Mouse (Mus musculus) limb, embryonic 14.5 days (tissue): ENCODE measurements at regions not wholly inside any gene's neighbourhood (a gene's known extent, or its start where the extent isn't known, plus 50 kb on each side); places are given as distances from the start of the nearest gene placed in this dataset.

Experiments
- ATAC-seq: fragments of 200-750 bp; cut with Nextera tagmentation; 2 replicates; pipeline ENCODE4 v1.8.0; 2017; ENCODE audit warnings: low read depth, moderate number of reproducible peaks, moderate TSS enrichment; ENCODE audit not compliant: low FRiP score
- DNase-seq: peaks from one replicate; pipeline ENCODE4 v3.0.0-alpha.2; 2015; ENCODE audit warnings: low spot score
- H3K27ac ChIP-seq: fragments of 300-500 bp; sonication (generic); replicated peaks from 2 replicates; pipeline ENCODE4 v1.5.1; 2014; ENCODE audit warnings: low read depth, mild to moderate bottlenecking, low read length, moderate library complexity, mixed read lengths
- H3K27me3 ChIP-seq: fragments of 300-500 bp; sonication (generic); 2 replicates; pipeline ENCODE4 v1.6.1; 2014; ENCODE audit warnings: low read length, mixed read lengths; ENCODE audit not compliant: control insufficient read depth, insufficient read depth
- H3K36me3 ChIP-seq: fragments of 300-500 bp; sonication (generic); 2 replicates; pipeline ENCODE4 v1.6.1; 2014; ENCODE audit warnings: mild to moderate bottlenecking, low read length, moderate library complexity, mixed read lengths; ENCODE audit not compliant: control insufficient read depth, insufficient read depth
- H3K4me1 ChIP-seq: fragments of 300-500 bp; sonication (generic); 2 replicates; pipeline ENCODE4 v1.6.1; 2014; ENCODE audit warnings: antibody characterized with exemption, low read length, mixed read lengths; ENCODE audit not compliant: control insufficient read depth, insufficient read depth
- H3K4me2 ChIP-seq: fragments of 300-500 bp; sonication (generic); replicated peaks from 2 replicates; pipeline ENCODE4 v1.6.1; 2014; ENCODE audit warnings: low read depth, mild to moderate bottlenecking, low read length, moderate library complexity; ENCODE audit not compliant: severe bottlenecking
- H3K4me3 ChIP-seq: fragments of 300-500 bp; sonication (generic); replicated peaks from 2 replicates; pipeline ENCODE4 v1.5.1; 2014; ENCODE audit warnings: low read length
- H3K9ac ChIP-seq: fragments of 300-500 bp; sonication (generic); 2 replicates; pipeline ENCODE4 v1.6.1; 2014; ENCODE audit warnings: mild to moderate bottlenecking, low read depth, low read length, moderate library complexity; ENCODE audit not compliant: severe bottlenecking
- H3K9me3 ChIP-seq: fragments of 300-500 bp; sonication (generic); 2 replicates; pipeline ENCODE4 v1.6.1; 2016; ENCODE audit warnings: low read length; ENCODE audit not compliant: control insufficient read depth
- POLR2A ChIP-seq: fragments of 200-500 bp; IDR thresholded peaks from 2 replicates; pipeline ENCODE4 v1.8.0; 2012; ENCODE audit warnings: inconsistent platforms, mild to moderate bottlenecking, moderate library complexity, borderline replicate concordance; ENCODE audit not compliant: insufficient read depth, insufficient read length; ENCODE audit errors: extremely low read depth
- WGBS: fragments of 180-500 bp; shearing (Covaris S2); extraction: QIAGEN DNeasy Blood & Tissue Kit; methylation state at CpG from one replicate; pipeline ENCODE4 v1.1.7; 2014; 5-methylcytosine and 5-hydroxymethylcytosine counted together

DNA sequence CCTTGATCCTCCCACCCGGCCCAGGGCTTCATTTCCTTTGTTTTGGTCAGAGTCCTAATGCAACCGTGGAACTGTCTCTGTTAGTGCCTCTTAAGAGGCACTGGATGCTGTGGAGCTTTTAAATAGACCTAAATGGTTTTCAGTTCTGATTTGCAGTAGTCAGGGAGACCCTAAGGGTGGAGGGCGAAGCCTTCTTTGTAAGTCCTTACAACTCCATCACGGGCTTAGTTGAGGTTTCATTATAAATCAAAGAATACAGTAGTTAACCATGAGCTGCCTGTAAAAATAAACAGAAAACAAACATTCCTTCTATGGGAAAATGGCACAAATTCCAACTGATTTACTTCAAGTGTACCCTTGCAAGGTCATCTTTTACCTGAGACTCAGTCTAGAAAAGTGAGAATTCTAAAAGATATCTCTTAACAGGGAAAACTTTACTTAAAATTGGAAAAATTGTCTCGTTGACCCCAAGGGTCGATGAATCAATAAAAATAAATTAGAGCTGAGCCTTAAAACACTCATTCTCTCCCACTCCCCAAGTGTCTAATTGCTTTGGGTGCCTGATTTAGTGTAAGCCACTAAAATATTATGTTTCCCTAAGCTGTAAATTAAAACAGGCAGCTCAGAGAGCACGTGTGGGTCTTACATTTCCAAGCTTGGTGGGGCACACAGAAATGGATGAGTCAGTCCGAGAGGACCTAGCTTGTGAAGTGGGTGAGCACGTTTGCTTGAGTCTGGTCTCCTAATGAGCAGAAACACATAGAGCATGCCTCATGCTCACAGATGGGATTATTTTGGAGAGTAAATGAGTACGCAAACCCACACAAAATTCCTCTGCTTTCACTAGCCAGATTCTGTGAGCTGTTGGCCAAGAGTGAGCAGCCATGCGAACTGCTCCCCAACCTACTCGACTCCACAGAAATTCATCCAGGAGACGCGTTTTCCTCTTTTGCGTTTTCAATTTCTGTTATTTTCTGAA lies 343.3 kb downstream of the Klf5 start:
- Histone ChIP-seq H3K9ac (no peak overlapping the region), H3K27ac (no peak overlapping the region), H3K4me3 (no peak overlapping the region), H3K27me3 (no peaks in the 10 kb centered on the region), H3K4me1 (peaks cover 7% of the 10 kb centered on the region; the same call in 1 of the 2 replicates), H3K9me3 (no peaks in the 10 kb centered on the region), H3K4me2 (no peak overlapping the region), H3K36me3 (no peaks in the 10 kb centered on the region)
- no peak for DNase-seq
- no peak for TF ChIP-seq POLR2A
- no peak for ATAC-seq
- WGBS = 43% methylated on average over 15 of the region's 15 CpGs

GRCm38 (mm10) chr14:99646323-99646722 lies 347.8 kb downstream of the Klf5 start:
- Histone ChIP-seq H3K27me3 (no peaks in the 10 kb centered on the region), H3K4me3 (no peak overlapping the region), H3K4me2 (no peak overlapping the region), H3K27ac (no peak overlapping the region), H3K4me1 (peaks cover 7% of the 10 kb centered on the region; the same call in 1 of the 2 replicates), H3K9me3 (no peaks in the 10 kb centered on the region), H3K36me3 (no peaks in the 10 kb centered on the region), H3K9ac (no peak overlapping the region)
- no peak for TF ChIP-seq POLR2A
- DNase-seq (no peak), ATAC-seq (no peak)
- WGBS = 70% methylated on average over 3 of the region's 3 CpGs

- Histone ChIP-seq H3K4me3 (no peak overlapping the region), H3K27me3 (no peaks in the 10 kb centered on the region), H3K4me2 (no peak overlapping the region), H3K4me1 (peaks cover 2% of the 10 kb centered on the region; the same call in 1 of the 2 replicates), H3K36me3 (no peaks in the 10 kb centered on the region), H3K27ac (no peak overlapping the region), H3K9me3 (no peaks in the 10 kb centered on the region), H3K9ac (no peak overlapping the region)
- no peak for TF ChIP-seq POLR2A
- ATAC-seq (no peak), DNase-seq (no peak)
- WGBS = 55% methylated on average over 3 of the region's 3 CpGs
Observed at GRCm38 (mm10) chr14:99674399-99674798, 375.9 kb downstream of the Klf5 start.

DNA sequence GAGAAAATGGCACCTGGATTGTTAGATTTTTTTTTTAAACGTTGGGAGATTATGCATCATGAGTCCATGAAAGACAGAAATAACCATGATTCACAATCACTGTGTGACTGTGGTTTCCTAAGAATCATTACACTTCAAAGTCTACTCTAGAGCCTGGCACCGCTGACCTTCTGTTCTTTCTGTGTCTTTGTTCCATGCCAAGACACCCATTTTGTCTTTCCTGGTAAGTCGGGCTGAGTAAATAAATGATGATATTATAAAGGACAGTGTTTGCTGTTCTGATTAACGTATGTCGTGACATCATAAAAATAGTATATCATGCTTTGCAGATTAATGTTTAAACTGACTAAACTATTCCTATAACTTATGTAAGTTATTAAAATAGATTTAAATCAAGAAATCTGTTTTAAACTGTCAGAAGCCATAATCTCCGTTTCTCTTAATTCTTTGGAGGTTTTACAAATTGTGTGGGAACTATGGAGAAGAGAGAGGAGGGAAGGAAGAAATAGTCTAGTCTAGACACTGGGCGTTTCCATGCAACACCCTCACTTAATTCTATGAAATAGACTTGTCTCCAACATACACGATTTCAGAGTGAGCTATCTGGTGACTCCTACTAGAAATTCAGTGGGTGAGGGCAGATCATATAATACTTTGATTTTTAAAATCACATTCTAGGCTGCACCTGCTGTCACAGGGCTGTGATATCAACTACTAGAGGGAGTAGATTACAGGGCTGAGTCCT lies 388.7 kb downstream of the Klf5 start:
- no peak for TF ChIP-seq POLR2A
- H3K9ac ChIP-seq = no peak overlapping the region
- DNase-seq (no peak), ATAC-seq (no peak)
- no peaks in the 10 kb centered on the region for H3K36me3 ChIP-seq
- H3K4me1 ChIP-seq = no peaks in the 10 kb centered on the region
- H3K4me2 ChIP-seq = no peak overlapping the region
- no peaks in the 10 kb centered on the region for H3K9me3 ChIP-seq
- WGBS = 87% methylated on average over 8 of the region's 8 CpGs
- H3K27ac ChIP-seq = no peak overlapping the region
- no peaks in the 10 kb centered on the region for H3K27me3 ChIP-seq
- no peak overlapping the region for H3K4me3 ChIP-seq

DNA sequence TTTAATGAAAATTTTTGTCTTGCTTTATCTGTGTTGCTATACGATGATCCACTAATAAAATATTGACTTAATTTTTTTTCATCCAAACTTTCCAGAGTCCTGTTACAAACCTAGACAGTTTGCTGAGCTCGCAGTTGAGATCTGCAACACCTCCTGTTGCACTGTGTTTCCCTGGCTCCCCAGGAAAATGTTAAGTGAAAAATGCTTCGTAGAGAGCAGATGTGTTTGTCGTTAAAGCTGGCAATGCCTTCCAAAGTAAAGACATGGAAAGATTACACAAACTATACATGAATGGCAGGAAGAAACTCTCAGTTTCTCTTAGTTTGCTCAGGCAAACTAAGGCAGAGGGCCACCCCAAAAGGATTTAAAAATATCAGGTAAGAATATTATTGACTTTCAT lies 389.9 kb downstream of the Klf5 start:
- no peaks in the 10 kb centered on the region for H3K4me1 ChIP-seq
- 70% methylated on average over 4 of the region's 4 CpGs for WGBS
- H3K36me3 ChIP-seq = no peaks in the 10 kb centered on the region
- ATAC-seq (no peak), DNase-seq (no peak)
- no peak overlapping the region for H3K4me3 ChIP-seq
- no peaks in the 10 kb centered on the region for H3K9me3 ChIP-seq
- H3K9ac ChIP-seq = no peak overlapping the region
- TF ChIP-seq POLR2A = no peak
- H3K27me3 ChIP-seq = no peaks in the 10 kb centered on the region
- H3K4me2 ChIP-seq = no peak overlapping the region
- H3K27ac ChIP-seq = no peak overlapping the region
